Mouse (Mus musculus) heart, embryonic 13.5 days (tissue): ENCODE data around the gene Klk5. TPM values are rescaled to one million over a fixed set of nuclear protein-coding genes. Genes with fewer than 3 reads are reported as not detected.

Source experiments
- ATAC-seq: fragments of 200-750 bp; cut with Nextera tagmentation; 2 replicates; pipeline ENCODE4 v1.8.0; 2017; ENCODE audit warnings: moderate TSS enrichment; ENCODE audit not compliant: insufficient number of reproducible peaks, low FRiP score, low TSS enrichment; ENCODE audit errors: extremely low read depth
- H3K27ac ChIP-seq: fragments of 300-500 bp; sonication (generic); replicated peaks from 2 replicates; pipeline ENCODE4 v1.5.1; 2015; ENCODE audit warnings: moderate library complexity, mild to moderate bottlenecking, inconsistent platforms
- H3K27me3 ChIP-seq: fragments of 300-500 bp; sonication (generic); replicated peaks from 2 replicates; pipeline ENCODE4 v1.6.1; 2015; ENCODE audit warnings: mild to moderate bottlenecking, inconsistent platforms
- H3K36me3 ChIP-seq: fragments of 300-500 bp; sonication (generic); 2 replicates; pipeline ENCODE4 v1.6.1; 2015; ENCODE audit warnings: mild to moderate bottlenecking, inconsistent platforms
- H3K4me1 ChIP-seq: fragments of 300-500 bp; sonication (generic); 2 replicates; pipeline ENCODE4 v1.6.1; 2015; ENCODE audit warnings: inconsistent platforms
- H3K4me2 ChIP-seq: fragments of 300-500 bp; sonication (generic); 2 replicates; pipeline ENCODE4 v1.6.1; 2015; ENCODE audit warnings: inconsistent platforms, mild to moderate bottlenecking, moderate library complexity
- H3K4me3 ChIP-seq: fragments of 300-500 bp; sonication (generic); 2 replicates; pipeline ENCODE4 v1.5.1; 2015; ENCODE audit warnings: moderate library complexity, mild to moderate bottlenecking, inconsistent platforms
- H3K9ac ChIP-seq: fragments of 300-500 bp; sonication (generic); 2 replicates; pipeline ENCODE4 v1.6.1; 2015; ENCODE audit warnings: inconsistent platforms, mild to moderate bottlenecking, moderate library complexity
- H3K9me3 ChIP-seq: fragments of 300-500 bp; sonication (generic); 2 replicates; pipeline ENCODE4 v1.6.1; 2016; ENCODE audit warnings: inconsistent platforms
- WGBS: fragments of 180-500 bp; shearing (Covaris S2); methylation state at CpG from one replicate; pipeline ENCODE4 v1.1.7; 2015; ENCODE audit warnings: mixed read lengths; 5-methylcytosine and 5-hydroxymethylcytosine counted together
- polyA plus RNA-seq: library from polyadenylated mRNA; unstranded; fragments of >200 nt; fragmentation: Nextera tagmentation; extraction: Ambion mirVana; gene quantifications from 2 replicates; pipeline ENCODE4 v1.2.1, GENCODE M21; 2015

Klk5 gene
- polyA plus RNA-seq, 1 experiment from 2014 or later = not detected

GRCm38 (mm10) chr7:43829006-43829405, 12.8 kb upstream of the Klk5 start:
- H3K36me3 ChIP-seq = no peaks in the 10 kb centered on the region
- no peak overlapping the region for H3K4me3 ChIP-seq
- H3K27me3 ChIP-seq = no peaks in the 10 kb centered on the region
- ATAC-seq = no peak
- H3K4me2 ChIP-seq = no peak overlapping the region
- H3K27ac ChIP-seq = no peak overlapping the region
- WGBS = 83% methylated on average over 8 of the region's 8 CpGs
- no peaks in the 10 kb centered on the region for H3K4me1 ChIP-seq
- H3K9ac ChIP-seq = no peak overlapping the region
- H3K9me3 ChIP-seq = no peaks in the 10 kb centered on the region

GRCm38 (mm10) chr7:43843801-43844200, 2.0 kb downstream of the Klk5 start:
- no peak overlapping the region for H3K9ac ChIP-seq
- no peaks in the 10 kb centered on the region for H3K36me3 ChIP-seq
- no peak overlapping the region for H3K4me2 ChIP-seq
- 0 out of 2 replicates have a peak, but pooled peaks cover under 1% of the 10 kb centered on the region for H3K9me3 ChIP-seq
- H3K27me3 ChIP-seq = no peaks in the 10 kb centered on the region
- no peak for ATAC-seq
- no peak overlapping the region for H3K27ac ChIP-seq
- 83% methylated on average over 4 of the region's 4 CpGs for WGBS
- H3K4me3 ChIP-seq = no peak overlapping the region
- H3K4me1 ChIP-seq = no peaks in the 10 kb centered on the region

- no peaks in the 10 kb centered on the region for H3K4me1 ChIP-seq
- no peak overlapping the region for H3K4me2 ChIP-seq
- H3K9me3 ChIP-seq = no peaks in the 10 kb centered on the region
- no peak overlapping the region for H3K27ac ChIP-seq
- H3K9ac ChIP-seq = no peak overlapping the region
- H3K4me3 ChIP-seq = no peak overlapping the region
- WGBS = 75% methylated on average over 6 of the region's 6 CpGs
- ATAC-seq = no peak
- no peaks in the 10 kb centered on the region for H3K27me3 ChIP-seq
- no peaks in the 10 kb centered on the region for H3K36me3 ChIP-seq
These were observed 9.8 kb downstream of the Klk5 start for GRCm38 (mm10) chr7:43851616-43852015.

GRCm38 (mm10) chr7:43854642-43855380, 13.0 kb downstream of the Klk5 start:
- no peak overlapping the region for H3K9ac ChIP-seq
- H3K4me3 ChIP-seq = no peak overlapping the region
- no peak overlapping the region for H3K4me2 ChIP-seq
- no peaks in the 10 kb centered on the region for H3K36me3 ChIP-seq
- no peaks in the 10 kb centered on the region for H3K9me3 ChIP-seq
- no peaks in the 10 kb centered on the region for H3K27me3 ChIP-seq
- H3K4me1 ChIP-seq = no peaks in the 10 kb centered on the region
- WGBS = 72% methylated on average over 9 of the region's 9 CpGs
- H3K27ac ChIP-seq = no peak overlapping the region
- no peak for ATAC-seq

- Histone ChIP-seq H3K36me3 (no peaks in the 10 kb centered on the region), H3K27me3 (no peaks in the 10 kb centered on the region), H3K4me2 (no peak overlapping the region), H3K4me1 (no peaks in the 10 kb centered on the region), H3K9ac (no peak overlapping the region), H3K9me3 (no peaks in the 10 kb centered on the region), H3K4me3 (no peak overlapping the region), H3K27ac (no peak overlapping the region)
- 37% methylated on average over 3 of the region's 3 CpGs for WGBS
- ATAC-seq = no peak
These were observed 13.9 kb downstream of the Klk5 start for GRCm38 (mm10) chr7:43855709-43856108.

- H3K36me3 ChIP-seq = no peaks in the 10 kb centered on the region
- 65% methylated on average over 7 of the region's 7 CpGs for WGBS
- H3K4me1 ChIP-seq = no peaks in the 10 kb centered on the region
- H3K9me3 ChIP-seq = no peaks in the 10 kb centered on the region
- no peak overlapping the region for H3K4me3 ChIP-seq
- H3K27me3 ChIP-seq = no peaks in the 10 kb centered on the region
- H3K9ac ChIP-seq = no peak overlapping the region
- peak overlapping the region; percentile 28; the same call in 1 of the 2 replicates for H3K27ac ChIP-seq
- no peak for ATAC-seq
- H3K4me2 ChIP-seq = no peak overlapping the region
These were observed 14.5 kb downstream of the Klk5 start for GRCm38 (mm10) chr7:43856307-43856706.

- ATAC-seq = no peak
These were observed 15.7 kb downstream of the Klk5 start for GRCm38 (mm10) chr7:43857501-43857900.

GRCm38 (mm10) chr7:43860411-43860810, 18.6 kb downstream of the Klk5 start:
- H3K27ac ChIP-seq = no peak overlapping the region
- 73% methylated on average over 8 of the region's 8 CpGs for WGBS
- H3K27me3 ChIP-seq = no peaks in the 10 kb centered on the region
- H3K36me3 ChIP-seq = no peaks in the 10 kb centered on the region
- H3K4me3 ChIP-seq = no peak overlapping the region
- H3K4me2 ChIP-seq = no peak overlapping the region
- H3K9me3 ChIP-seq = no peaks in the 10 kb centered on the region
- ATAC-seq = no peak
- no peaks in the 10 kb centered on the region for H3K4me1 ChIP-seq
- H3K9ac ChIP-seq = no peak overlapping the region

More at GRCm38 (mm10) chr7:43857501-43857900, 15.7 kb downstream of the Klk5 start:
- no peak overlapping the region for H3K4me2 ChIP-seq
- H3K9ac ChIP-seq = no peak overlapping the region
- H3K4me3 ChIP-seq = no peak overlapping the region
- no peaks in the 10 kb centered on the region for H3K27me3 ChIP-seq
- WGBS = 83% methylated on average over 12 of the region's 12 CpGs
- no peaks in the 10 kb centered on the region for H3K36me3 ChIP-seq
- H3K4me1 ChIP-seq = no peaks in the 10 kb centered on the region
- H3K9me3 ChIP-seq = no peaks in the 10 kb centered on the region
- no peak overlapping the region for H3K27ac ChIP-seq

GRCm38 (mm10) chr7:43873237-43873636, 31.5 kb downstream of the Klk5 start:
- H3K27me3 ChIP-seq = peaks cover 26% of the 10 kb centered on the region
- H3K4me2 ChIP-seq = no peak overlapping the region
- H3K4me1 ChIP-seq = no peaks in the 10 kb centered on the region
- ATAC-seq = no peak
- H3K9me3 ChIP-seq = no peaks in the 10 kb centered on the region
- H3K36me3 ChIP-seq = no peaks in the 10 kb centered on the region
- 5% methylated on average over 10 of the region's 10 CpGs for WGBS
- H3K27ac ChIP-seq = no peak overlapping the region
- H3K4me3 ChIP-seq = no peak overlapping the region
- H3K9ac ChIP-seq = no peak overlapping the region

GRCm38 (mm10) chr7:43873674-43874073, 31.9 kb downstream of the Klk5 start:
- H3K4me3 ChIP-seq = no peak overlapping the region
- H3K4me1 ChIP-seq = no peaks in the 10 kb centered on the region
- H3K9ac ChIP-seq = no peak overlapping the region
- H3K4me2 ChIP-seq = no peak overlapping the region
- peaks cover 26% of the 10 kb centered on the region for H3K27me3 ChIP-seq
- H3K36me3 ChIP-seq = no peaks in the 10 kb centered on the region
- ATAC-seq = no peak
- WGBS = 71% methylated on average over 3 of the region's 3 CpGs
- H3K9me3 ChIP-seq = no peaks in the 10 kb centered on the region
- no peak overlapping the region for H3K27ac ChIP-seq

- peaks cover 23% of the 10 kb centered on the region for H3K27me3 ChIP-seq
- H3K4me2 ChIP-seq = no peak overlapping the region
- no peaks in the 10 kb centered on the region for H3K9me3 ChIP-seq
- no peak overlapping the region for H3K9ac ChIP-seq
- ATAC-seq = no peak
- H3K4me3 ChIP-seq = no peak overlapping the region
- H3K36me3 ChIP-seq = no peaks in the 10 kb centered on the region
- no peaks in the 10 kb centered on the region for H3K4me1 ChIP-seq
- H3K27ac ChIP-seq = no peak overlapping the region
- 74% methylated on average over 6 of the region's 6 CpGs for WGBS
These were observed 33.2 kb downstream of the Klk5 start for GRCm38 (mm10) chr7:43874868-43875375.

- H3K4me1 ChIP-seq = no peaks in the 10 kb centered on the region
- no peak overlapping the region for H3K4me2 ChIP-seq
- ATAC-seq = no peak
- 66% methylated on average over 4 of the region's 4 CpGs for WGBS
- no peak overlapping the region for H3K4me3 ChIP-seq
- H3K9ac ChIP-seq = no peak overlapping the region
- no peak overlapping the region for H3K27ac ChIP-seq
- H3K9me3 ChIP-seq = no peaks in the 10 kb centered on the region
- no peaks in the 10 kb centered on the region for H3K36me3 ChIP-seq
- peaks cover 25% of the 10 kb centered on the region for H3K27me3 ChIP-seq
These were observed 34.7 kb downstream of the Klk5 start for GRCm38 (mm10) chr7:43876444-43876843.
